Mouse (Mus musculus): ENCODE results near the gene Tmem217. TPM values are rescaled to one million over a fixed set of nuclear protein-coding genes. Genes with fewer than 3 reads are reported as not detected.

Gene Tmem217
- polyA plus RNA-seq (2016; fragmentation: Nextera tagmentation; extraction: Ambion mirVana): 1.2 and 1.5 TPM in 2 replicates

- H3K4me1 ChIP-seq: peaks cover 17% of the 10 kb centered on the region
- H3K27ac ChIP-seq: no peak within 1 kb of the TSS
- ATAC-seq (ENCODE audit: low FRiP score): no peak
- H3K4me3 ChIP-seq (replicated peaks): no peak within 1 kb of the TSS
- no peaks in the 10 kb centered on the region for H3K9me3 ChIP-seq
- 92% methylated on average over 5 of the region's 5 CpGs for WGBS
- H3K36me3 ChIP-seq (replicated peaks): no peaks in the 10 kb centered on the region
- no peak within 1 kb of the TSS for H3K9ac ChIP-seq
- no peaks in the 10 kb centered on the region for H3K27me3 ChIP-seq
- peak within 1 kb of the TSS; percentile 80; the same call in 1 of the 2 replicates for H3K4me2 ChIP-seq
These were observed at the start of gene Tmem217 for GRCm38 (mm10) chr17:29552162-29552732. TSS of gene Tmem217 (minus strand) at chr17:29552385.

GRCm38 (mm10) chr17:29601391-29601790 is 49.2 kb upstream of the Tmem217 start:
- H3K4me3 ChIP-seq (replicated peaks): no peak overlapping the region
- peaks cover 9% of the 10 kb centered on the region; the same call in 1 of the 2 replicates for H3K4me1 ChIP-seq
- no peaks in the 10 kb centered on the region for H3K9me3 ChIP-seq
- H3K27ac ChIP-seq: no peak overlapping the region
- no peak for ATAC-seq (ENCODE audit: low FRiP score)
- no peak overlapping the region for H3K9ac ChIP-seq
- 81% methylated on average over 4 of the region's 4 CpGs for WGBS
- H3K4me2 ChIP-seq: no peak overlapping the region
- peaks cover 44% of the 10 kb centered on the region for H3K36me3 ChIP-seq (replicated peaks)
- no peaks in the 10 kb centered on the region for H3K27me3 ChIP-seq

- Histone ChIP-seq H3K27me3 (no peaks in the 10 kb centered on the region), H3K9ac (no peak overlapping the region), H3K4me1 (peaks cover 17% of the 10 kb centered on the region; the same call in 1 of the 2 replicates), H3K27ac (no peak overlapping the region), H3K4me3 (replicated peaks) (no peak overlapping the region), H3K4me2 (no peak overlapping the region), H3K36me3 (replicated peaks) (peaks cover 49% of the 10 kb centered on the region), H3K9me3 (no peaks in the 10 kb centered on the region)
- ATAC-seq (ENCODE audit: low FRiP score): no peak
- 89% methylated on average over 8 of the region's 8 CpGs for WGBS
These were observed 47.4 kb upstream of the Tmem217 start for GRCm38 (mm10) chr17:29599537-29599936.

- Histone ChIP-seq H3K9me3 (no peaks in the 10 kb centered on the region), H3K4me2 (no peak overlapping the region), H3K4me1 (peaks cover 17% of the 10 kb centered on the region; the same call in 1 of the 2 replicates), H3K36me3 (replicated peaks) (peaks cover 51% of the 10 kb centered on the region), H3K27me3 (no peaks in the 10 kb centered on the region), H3K4me3 (replicated peaks) (no peak overlapping the region), H3K27ac (no peak overlapping the region), H3K9ac (no peak overlapping the region)
- 95% methylated on average over 14 of the region's 14 CpGs for WGBS
- no peak for ATAC-seq (ENCODE audit: low FRiP score)
These were observed 46.9 kb upstream of the Tmem217 start for GRCm38 (mm10) chr17:29599051-29599450.

GRCm38 (mm10) chr17:29596771-29597132 is 44.6 kb upstream of the Tmem217 start:
- Histone ChIP-seq H3K27ac (no peak overlapping the region; the same call in 1 of the 2 replicates), H3K4me2 (no peak overlapping the region), H3K4me3 (replicated peaks) (no peak overlapping the region), H3K4me1 (peaks cover 17% of the 10 kb centered on the region; the same call in 1 of the 2 replicates), H3K9me3 (no peaks in the 10 kb centered on the region), H3K36me3 (replicated peaks) (peaks cover 46% of the 10 kb centered on the region), H3K9ac (no peak overlapping the region), H3K27me3 (no peaks in the 10 kb centered on the region)
- WGBS: 83% methylated on average over 13 of the region's 13 CpGs
- no peak for ATAC-seq (ENCODE audit: low FRiP score)

- Histone ChIP-seq H3K27me3 (no peaks in the 10 kb centered on the region), H3K9ac (no peak overlapping the region), H3K4me3 (replicated peaks) (no peak overlapping the region), H3K4me1 (peaks cover 17% of the 10 kb centered on the region; the same call in 1 of the 2 replicates), H3K4me2 (no peak overlapping the region), H3K9me3 (no peaks in the 10 kb centered on the region), H3K27ac (no peak overlapping the region; the same call in 1 of the 2 replicates), H3K36me3 (replicated peaks) (peaks cover 46% of the 10 kb centered on the region)
- no peak for ATAC-seq (ENCODE audit: low FRiP score)
- 83% methylated on average over 15 of the region's 15 CpGs for WGBS
These were observed 43.9 kb upstream of the Tmem217 start for GRCm38 (mm10) chr17:29595891-29596770.

GRCm38 (mm10) chr17:29589221-29589898 is 37.2 kb upstream of the Tmem217 start:
- no peaks in the 10 kb centered on the region for H3K27me3 ChIP-seq
- no peak overlapping the region; the same call in 1 of the 2 replicates for H3K9ac ChIP-seq
- no peaks in the 10 kb centered on the region for H3K9me3 ChIP-seq
- H3K27ac ChIP-seq: peak overlapping the region; percentile 74
- WGBS: 31% methylated on average over 11 of the region's 11 CpGs
- H3K36me3 ChIP-seq (replicated peaks): peaks cover 23% of the 10 kb centered on the region
- H3K4me2 ChIP-seq: no peak overlapping the region; the same call in 1 of the 2 replicates
- H3K4me3 ChIP-seq (replicated peaks): no peak overlapping the region
- ATAC-seq (ENCODE audit: low FRiP score): peak; percentile 78
- peaks cover 11% of the 10 kb centered on the region for H3K4me1 ChIP-seq

- WGBS: 89% methylated on average over 9 of the region's 9 CpGs
- Histone ChIP-seq H3K27me3 (no peaks in the 10 kb centered on the region), H3K4me3 (replicated peaks) (no peak overlapping the region), H3K9me3 (no peaks in the 10 kb centered on the region), H3K9ac (no peak overlapping the region), H3K27ac (no peak overlapping the region), H3K4me1 (peaks cover 11% of the 10 kb centered on the region), H3K36me3 (replicated peaks) (peaks cover 31% of the 10 kb centered on the region), H3K4me2 (no peak overlapping the region)
- no peak for ATAC-seq (ENCODE audit: low FRiP score)
These were observed 34.7 kb upstream of the Tmem217 start for GRCm38 (mm10) chr17:29586921-29587320.

GRCm38 (mm10) chr17:29585446-29585845 is 33.3 kb upstream of the Tmem217 start:
- no peak for ATAC-seq (ENCODE audit: low FRiP score)
- no peak overlapping the region for H3K4me2 ChIP-seq
- no peak overlapping the region for H3K4me3 ChIP-seq (replicated peaks)
- H3K27ac ChIP-seq: no peak overlapping the region
- H3K9ac ChIP-seq: no peak overlapping the region
- H3K27me3 ChIP-seq: no peaks in the 10 kb centered on the region
- peaks cover 11% of the 10 kb centered on the region for H3K4me1 ChIP-seq
- peaks cover 42% of the 10 kb centered on the region for H3K36me3 ChIP-seq (replicated peaks)
- 95% methylated on average over 6 of the region's 6 CpGs for WGBS
- no peaks in the 10 kb centered on the region for H3K9me3 ChIP-seq

- H3K27ac ChIP-seq: no peak overlapping the region
- no peak overlapping the region for H3K4me3 ChIP-seq (replicated peaks)
- H3K9ac ChIP-seq: no peak overlapping the region
- no peaks in the 10 kb centered on the region for H3K27me3 ChIP-seq
- ATAC-seq (ENCODE audit: low FRiP score): no peak
- H3K4me1 ChIP-seq: peaks cover 9% of the 10 kb centered on the region
- no peaks in the 10 kb centered on the region for H3K9me3 ChIP-seq
- WGBS: 76% methylated on average over 3 of the region's 3 CpGs
- peaks cover 50% of the 10 kb centered on the region for H3K36me3 ChIP-seq (replicated peaks)
- H3K4me2 ChIP-seq: no peak overlapping the region
These were observed 32.6 kb upstream of the Tmem217 start for GRCm38 (mm10) chr17:29584737-29585136.

- no peak overlapping the region for H3K9ac ChIP-seq
- H3K36me3 ChIP-seq (replicated peaks): peaks cover 54% of the 10 kb centered on the region
- 86% methylated on average over 5 of the region's 5 CpGs for WGBS
- H3K27me3 ChIP-seq: no peaks in the 10 kb centered on the region
- H3K4me3 ChIP-seq (replicated peaks): no peak overlapping the region
- H3K27ac ChIP-seq: no peak overlapping the region
- H3K4me2 ChIP-seq: no peak overlapping the region
- peaks cover 5% of the 10 kb centered on the region for H3K4me1 ChIP-seq
- no peak for ATAC-seq (ENCODE audit: low FRiP score)
- no peaks in the 10 kb centered on the region for H3K9me3 ChIP-seq
These were observed 32.1 kb upstream of the Tmem217 start for GRCm38 (mm10) chr17:29584306-29584705.

- Histone ChIP-seq H3K9me3 (no peaks in the 10 kb centered on the region), H3K9ac (no peak overlapping the region), H3K4me1 (no peaks in the 10 kb centered on the region; the same call in 1 of the 2 replicates), H3K27ac (no peak overlapping the region), H3K36me3 (replicated peaks) (peaks cover 61% of the 10 kb centered on the region), H3K27me3 (no peaks in the 10 kb centered on the region), H3K4me2 (no peak overlapping the region), H3K4me3 (replicated peaks) (no peak overlapping the region)
- ATAC-seq (ENCODE audit: low FRiP score): no peak
- 91% methylated on average over 5 of the region's 5 CpGs for WGBS
These were observed 31.4 kb upstream of the Tmem217 start for GRCm38 (mm10) chr17:29583569-29583968.
